Mouse (Mus musculus) adrenal gland, adult 18-20 months (tissue): Measurements from ENCODE around the gene Ets2. TPM values are rescaled to one million over a fixed set of nuclear protein-coding genes. Genes with fewer than 3 reads are reported as not detected.
A peak's percentile ranks its signal among the peaks of the same experiment; 100 is the strongest.
"Not testable (repeated sequence)": the region's sequence is repeated elsewhere in the genome, so short reads cannot be mapped to it uniquely, and the experiment has no call there.

Source experiments
- DNase-seq, 2 experiments: peaks; one replicate each; pipeline ENCODE4 v3.0.0; 2021 to 2022; ENCODE audit warnings: low spot score in 2 of 2
- total RNA-seq, 2 experiments: library from RNA; stranded (reverse); gene quantifications; 1 replicate in 1 of 2; 2 replicates in 1 of 2; pipeline ENCODE4 v1.2.3; 2021

Gene Ets2
- total RNA-seq, 2 experiments from 2014 or later, result 46.4 to 46.6 TPM

- no peak for DNase-seq
These were observed 5.3 kb upstream of the Ets2 start for GRCm38 (mm10) chr16:95696599-95696998.

GRCm38 (mm10) chr16:95699721-95700120, 2.2 kb upstream of the Ets2 start:
- no peak for DNase-seq

- no peak for DNase-seq
These were observed 1.7 kb upstream of the Ets2 start for GRCm38 (mm10) chr16:95700224-95700623.

- DNase-seq, result no peak
These were observed 979 bp downstream of the Ets2 start for GRCm38 (mm10) chr16:95702562-95703545.

DNA sequence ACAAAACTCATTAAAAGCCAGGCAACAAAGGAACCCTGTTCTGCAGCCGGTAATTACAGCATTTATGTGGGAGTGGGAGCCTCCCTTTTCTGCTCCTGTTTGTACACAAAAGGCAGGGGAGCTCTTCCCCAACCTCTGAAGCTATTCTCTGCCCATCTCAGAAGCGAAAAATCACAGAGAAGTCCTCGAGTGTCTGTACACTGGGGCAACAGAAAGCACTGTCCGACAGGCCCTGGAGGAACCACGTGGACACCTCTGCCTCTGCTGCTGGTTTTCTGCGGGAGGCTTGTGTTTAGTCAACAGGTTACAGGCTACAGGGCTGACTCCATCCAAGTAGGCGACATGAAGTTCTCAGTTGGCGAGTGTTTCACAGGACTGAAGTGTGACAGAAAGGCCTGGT, 2.1 kb downstream of the Ets2 start:
- DNase-seq, result no peak

DNA sequence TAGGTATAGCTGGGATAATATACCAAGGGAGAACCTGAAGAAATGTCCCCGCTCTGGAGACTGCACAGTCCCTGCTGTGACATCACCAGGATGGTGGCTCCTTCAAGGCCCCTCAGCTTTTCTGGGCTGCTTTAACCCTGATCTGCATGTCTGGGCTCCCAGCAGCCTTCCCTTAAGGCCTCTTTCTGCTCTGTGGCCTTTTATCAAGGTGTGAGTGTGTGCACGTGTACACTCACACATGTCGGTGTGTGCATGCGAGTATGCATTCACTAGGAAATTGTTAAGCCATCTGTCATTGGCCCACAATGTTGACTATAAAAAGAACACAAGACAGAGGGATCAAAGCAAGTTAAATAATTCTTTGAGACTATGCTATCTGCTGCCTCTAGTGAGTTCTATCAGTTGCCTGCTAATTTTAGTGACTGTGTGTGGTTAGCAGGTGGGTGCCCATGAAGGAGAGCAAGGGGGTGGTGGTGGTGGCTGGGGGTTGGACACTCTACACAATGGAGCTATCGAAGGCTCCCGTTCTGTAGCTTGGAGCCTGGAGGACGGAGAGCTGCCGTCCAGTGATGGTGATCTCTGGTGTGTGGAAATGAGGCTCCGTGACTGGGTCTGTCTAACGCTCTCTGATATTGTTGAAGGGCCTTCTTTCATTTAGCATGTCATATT, 2.9 kb downstream of the Ets2 start:
- DNase-seq, result no peak

DNA sequence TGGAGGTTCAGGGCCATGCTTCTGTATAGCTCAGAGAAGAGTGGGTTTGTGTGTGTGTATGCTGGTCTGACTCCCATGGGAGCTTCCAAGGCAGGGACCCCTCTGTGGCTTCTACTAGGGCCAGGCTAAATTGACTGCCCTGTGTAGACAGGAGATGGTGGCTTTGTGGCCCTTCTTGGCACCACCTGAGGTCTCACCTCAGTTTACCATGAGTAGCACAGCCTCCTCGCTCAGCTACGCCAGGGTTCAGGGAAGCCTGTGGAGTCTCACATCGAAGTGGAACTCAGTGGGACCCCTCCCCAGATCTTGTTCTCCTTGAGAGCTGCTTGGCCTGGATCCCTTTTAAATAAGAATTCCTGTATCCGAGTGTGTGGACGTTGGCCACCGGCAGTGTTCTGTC, 3.9 kb downstream of the Ets2 start:
- no peak for DNase-seq

DNA sequence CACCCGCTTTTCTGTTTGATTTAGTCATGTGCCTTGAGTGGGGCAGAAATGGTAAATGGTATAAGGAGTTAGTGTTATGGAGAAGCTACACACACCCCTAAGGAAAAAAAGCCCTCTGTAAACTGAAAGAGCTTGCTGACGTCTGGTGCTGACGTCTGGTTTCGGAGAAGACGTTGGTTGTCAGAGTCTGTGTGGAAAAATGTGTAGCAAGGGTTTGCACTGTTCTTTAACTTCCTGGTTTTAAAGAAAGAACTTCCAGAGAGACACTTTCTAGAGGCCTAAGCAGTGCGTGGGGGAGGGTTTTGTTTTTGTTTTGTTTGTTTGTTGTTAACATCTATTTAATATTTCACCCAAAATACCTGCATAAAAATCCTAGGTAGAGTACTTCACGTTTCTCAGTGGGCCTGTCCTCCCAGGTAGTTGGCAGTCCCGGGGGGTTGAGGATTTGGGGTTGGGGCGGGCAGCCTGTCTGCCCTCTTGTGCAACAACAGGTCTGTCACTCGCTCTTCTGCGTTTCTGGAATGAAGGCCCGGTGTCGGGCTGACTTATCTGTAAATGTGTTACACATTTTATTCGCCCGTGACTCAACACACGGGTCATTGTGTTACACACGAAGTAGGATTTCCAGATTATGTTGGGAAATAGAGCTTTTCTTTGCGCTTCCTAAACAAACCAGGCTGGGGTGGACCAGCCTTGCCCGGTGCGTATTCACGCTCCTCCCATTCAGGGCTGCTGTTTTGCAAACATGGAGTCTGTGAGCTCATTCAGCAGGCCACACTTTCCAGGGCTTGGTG, 6.5 kb downstream of the Ets2 start:
- DNase-seq, result no peak

GRCm38 (mm10) chr16:95709175-95709574, 7.3 kb downstream of the Ets2 start:
- DNase-seq, result no peak

GRCm38 (mm10) chr16:95710129-95710528, 8.3 kb downstream of the Ets2 start:
- no peak for DNase-seq

DNA sequence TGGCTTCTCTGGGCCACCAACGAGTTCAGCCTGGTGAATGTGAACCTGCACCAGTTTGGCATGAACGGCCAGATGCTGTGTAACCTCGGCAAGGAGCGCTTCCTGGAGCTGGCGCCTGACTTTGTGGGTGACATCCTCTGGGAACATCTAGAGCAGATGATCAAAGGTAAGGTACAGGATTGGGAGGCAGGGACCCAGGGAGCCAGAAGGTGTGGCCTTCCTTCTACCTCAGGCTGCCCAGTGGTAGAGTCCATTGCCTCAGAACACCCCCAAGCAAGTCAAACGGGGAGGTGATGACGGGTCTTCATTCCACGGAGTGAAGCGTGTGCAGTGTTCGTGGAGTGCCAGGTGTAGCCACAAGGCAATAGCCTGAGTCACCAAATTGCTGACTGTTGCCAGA, 10.2 kb downstream of the Ets2 start:
- DNase-seq, result no peak

DNA sequence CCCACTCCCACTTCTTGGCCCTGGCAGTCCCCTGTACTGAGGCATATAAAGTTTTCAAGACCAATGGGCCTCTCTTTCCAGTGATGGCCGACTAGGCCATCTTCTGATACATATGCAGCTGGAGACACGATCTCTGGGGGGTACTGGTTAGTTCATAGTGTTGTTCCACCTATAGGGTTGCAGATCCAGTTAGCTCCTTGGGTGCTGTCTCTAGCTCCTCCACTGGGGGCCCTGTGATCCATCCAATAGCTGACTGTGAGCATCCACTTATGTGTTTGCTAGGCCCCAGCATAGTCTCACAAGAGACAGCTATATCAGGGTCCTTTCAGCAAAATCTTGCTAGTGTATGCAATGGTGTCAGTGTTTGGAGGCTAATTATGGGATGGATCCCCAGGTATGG, 11.2 kb downstream of the Ets2 start:
- DNase-seq, result not testable (repeated sequence)

- no peak for DNase-seq
These were observed 13.2 kb downstream of the Ets2 start for GRCm38 (mm10) chr16:95715026-95715425.

DNA sequence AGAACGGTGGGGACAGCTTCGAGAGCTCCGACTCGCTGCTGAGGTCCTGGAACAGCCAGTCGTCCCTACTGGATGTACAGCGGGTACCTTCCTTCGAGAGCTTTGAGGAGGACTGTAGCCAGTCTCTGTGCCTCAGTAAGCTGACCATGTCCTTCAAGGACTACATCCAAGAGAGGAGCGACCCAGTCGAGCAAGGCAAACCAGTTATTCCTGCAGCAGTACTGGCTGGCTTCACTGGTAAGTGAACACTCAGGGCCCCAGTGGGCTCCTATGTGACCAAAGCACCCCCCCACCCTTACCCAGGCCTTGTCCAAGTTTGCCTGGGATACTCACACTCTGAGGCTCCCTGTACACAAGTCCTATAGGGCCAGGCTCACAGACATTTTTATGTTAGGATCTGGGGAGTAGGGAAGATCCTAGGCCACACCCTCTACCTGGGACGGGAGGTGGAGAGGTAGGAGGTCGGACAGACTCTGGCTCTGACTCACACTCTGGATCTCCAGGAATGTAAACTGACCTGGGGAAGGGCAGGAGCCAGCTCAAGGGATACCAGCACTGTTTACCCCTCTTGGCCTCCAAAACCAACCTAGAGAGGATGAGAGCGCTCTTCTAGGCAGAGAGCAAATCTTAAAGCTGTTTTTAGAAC, 14.3 kb downstream of the Ets2 start:
- no peak for DNase-seq

DNA sequence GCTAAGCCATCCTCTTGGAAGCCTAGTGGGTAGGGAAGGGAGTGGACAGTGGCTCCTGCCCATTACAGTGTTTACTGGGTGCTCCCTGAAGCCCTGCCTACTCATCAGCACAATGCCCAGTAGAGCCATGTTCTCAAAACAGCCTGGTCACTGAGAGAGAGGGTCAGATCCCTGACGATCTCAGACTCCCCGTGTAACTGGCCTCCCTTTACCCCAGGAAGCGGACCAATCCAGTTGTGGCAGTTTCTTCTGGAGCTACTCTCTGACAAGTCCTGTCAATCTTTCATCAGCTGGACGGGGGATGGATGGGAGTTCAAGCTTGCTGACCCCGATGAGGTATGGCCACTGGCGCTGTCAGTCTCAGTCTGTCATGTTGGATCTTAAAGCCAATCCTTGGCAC, 15.8 kb downstream of the Ets2 start:
- DNase-seq, result no peak

DNA sequence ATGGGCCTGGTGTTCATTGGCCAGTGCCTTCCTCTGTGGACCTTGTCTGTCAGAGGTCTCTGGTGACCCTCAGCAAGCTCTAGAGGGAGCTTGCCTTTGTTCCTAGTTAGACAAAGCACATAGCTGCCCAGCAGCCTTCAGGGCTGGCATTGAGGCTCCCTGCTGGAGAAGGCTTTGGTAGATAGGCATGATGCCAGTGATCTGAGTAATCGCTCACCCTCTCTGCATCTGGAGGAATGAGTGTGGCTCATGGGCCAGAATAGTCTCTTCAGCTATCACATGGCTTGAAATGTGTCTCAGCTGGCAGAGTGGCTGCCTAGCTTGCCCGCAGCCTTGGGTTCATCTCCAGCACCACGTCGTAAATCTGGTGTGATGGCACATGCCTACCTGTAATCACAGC, 16.2 kb downstream of the Ets2 start:
- peak in 1 of 2 experiments; percentile 54 for DNase-seq

- no peak for DNase-seq
These were observed 18.7 kb downstream of the Ets2 start for GRCm38 (mm10) chr16:95720532-95720931.

DNA sequence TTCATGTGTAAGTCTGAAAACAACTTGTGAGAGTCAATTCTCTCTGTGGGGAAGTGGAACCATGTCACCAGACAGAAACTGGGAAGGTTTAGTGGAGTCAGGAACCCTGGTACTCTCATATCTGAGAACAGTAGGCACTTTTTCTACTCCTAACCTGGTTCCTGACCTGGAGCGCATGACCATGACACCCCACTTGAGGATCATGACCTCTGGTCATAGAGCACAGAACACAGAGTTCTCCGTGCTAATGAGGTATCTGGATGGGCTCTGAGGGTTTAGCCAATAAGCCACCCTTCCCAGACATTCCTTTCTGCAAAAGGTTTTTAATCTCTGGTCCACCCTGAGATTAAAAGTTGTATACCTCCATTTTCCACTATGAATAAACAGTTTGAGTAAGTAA, 22.4 kb downstream of the Ets2 start:
- DNase-seq, result no peak

- no peak for DNase-seq
These were observed 22.9 kb downstream of the Ets2 start for GRCm38 (mm10) chr16:95724776-95725175.

DNA sequence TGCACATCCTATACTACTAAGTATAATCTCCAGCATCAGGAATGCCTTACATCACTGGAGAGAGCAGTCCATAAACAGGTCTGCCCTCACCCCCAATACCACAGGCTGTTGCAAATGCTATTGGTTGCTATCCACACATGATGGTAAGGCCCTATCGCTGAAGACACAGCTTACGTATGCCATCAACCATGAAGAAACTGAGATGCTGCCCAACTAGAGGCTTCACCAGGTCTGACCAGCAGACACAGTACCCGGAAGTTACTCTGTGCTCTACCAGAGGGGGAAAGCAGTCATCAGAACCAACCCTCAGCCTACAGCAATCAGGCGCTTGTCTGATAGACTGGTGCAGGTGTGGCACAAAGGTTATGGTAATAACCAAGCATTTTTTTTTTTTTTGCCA, 24.9 kb downstream of the Ets2 start:
- DNase-seq, result no peak
